Mouse (Mus musculus): ENCODE data around the gene Gnai3. TPM values are rescaled to one million over a fixed set of nuclear protein-coding genes. Genes with fewer than 3 reads are reported as not detected.

The Gnai3 gene
- polyA plus RNA-seq, 1 experiment from 2014 or later = 111 TPM

- Histone ChIP-seq H3K4me2 (no peak overlapping the region), H3K36me3 (replicated peaks) (no peaks in the 10 kb centered on the region), H3K9ac (no peak overlapping the region), H3K4me1 (peaks cover 8% of the 10 kb centered on the region; the same call in 1 of the 2 replicates), H3K27me3 (replicated peaks) (no peaks in the 10 kb centered on the region), H3K9me3 (no peaks in the 10 kb centered on the region), H3K4me3 (no peak overlapping the region), H3K27ac (no peak overlapping the region)
- no peak for ATAC-seq (replicated peaks)
- WGBS = 87% methylated on average over 10 of the region's 10 CpGs
Observed at GRCm38 (mm10) chr3:108096726-108097125, 49.2 kb downstream of the Gnai3 start.

- H3K4me1 ChIP-seq = peaks cover 5% of the 10 kb centered on the region; the same call in 1 of the 2 replicates
- no peak overlapping the region for H3K4me2 ChIP-seq
- no peak overlapping the region for H3K4me3 ChIP-seq
- H3K9ac ChIP-seq = no peak overlapping the region
- H3K27me3 ChIP-seq (replicated peaks) = no peaks in the 10 kb centered on the region
- H3K36me3 ChIP-seq (replicated peaks) = no peaks in the 10 kb centered on the region
- no peak for ATAC-seq (replicated peaks)
- no peaks in the 10 kb centered on the region for H3K9me3 ChIP-seq
- WGBS = 70% methylated on average over 8 of the region's 8 CpGs
- no peak overlapping the region for H3K27ac ChIP-seq
Observed at GRCm38 (mm10) chr3:108096226-108096625, 49.7 kb downstream of the Gnai3 start.

DNA sequence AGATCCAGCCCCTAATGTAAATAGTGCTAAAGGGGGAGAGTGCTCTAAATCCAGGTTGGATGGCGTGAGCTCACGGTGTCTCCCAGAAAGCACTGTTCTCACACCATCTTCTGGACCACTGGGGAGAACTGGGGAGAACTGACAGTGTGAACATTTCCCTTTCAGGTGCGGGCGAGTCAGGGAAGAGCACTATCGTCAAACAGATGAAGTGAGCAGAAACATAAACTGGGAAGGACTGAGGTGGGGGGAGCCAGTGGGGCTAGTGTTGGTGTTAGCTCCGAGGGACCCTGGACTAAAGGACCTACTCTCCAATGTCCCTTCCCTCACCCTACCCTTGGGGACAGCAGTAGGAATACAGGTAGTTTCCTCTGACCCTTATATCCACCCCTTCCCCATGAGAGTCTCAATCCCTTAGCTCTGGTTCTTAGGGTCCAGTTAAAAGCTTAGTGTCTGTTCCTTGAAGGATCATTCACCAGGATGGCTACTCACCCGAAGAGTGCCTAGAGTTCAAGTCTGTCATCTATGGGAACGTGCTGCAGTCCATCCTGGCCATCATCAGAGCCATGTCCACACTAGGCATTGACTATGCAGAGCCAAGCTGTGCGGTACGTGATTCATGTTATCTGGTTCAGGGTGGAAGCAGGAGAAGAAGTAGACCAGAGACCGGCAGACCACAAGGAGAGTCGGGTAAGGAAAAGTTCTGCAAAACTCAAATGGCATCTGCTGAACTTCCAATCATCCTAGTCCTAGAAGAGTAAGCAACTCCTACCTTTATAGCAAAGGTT lies 50.8 kb downstream of the Gnai3 start:
- Histone ChIP-seq H3K36me3 (replicated peaks) (no peaks in the 10 kb centered on the region), H3K27me3 (replicated peaks) (no peaks in the 10 kb centered on the region), H3K4me3 (no peak overlapping the region), H3K9ac (no peak overlapping the region), H3K4me1 (no peaks in the 10 kb centered on the region), H3K9me3 (no peaks in the 10 kb centered on the region), H3K27ac (no peak overlapping the region), H3K4me2 (no peak overlapping the region)
- WGBS = 93% methylated on average over 12 of the region's 12 CpGs
- no peak for ATAC-seq (replicated peaks)

GRCm38 (mm10) chr3:108094146-108094545 lies 51.8 kb downstream of the Gnai3 start:
- H3K9me3 ChIP-seq = no peaks in the 10 kb centered on the region
- H3K4me3 ChIP-seq = no peak overlapping the region
- no peak overlapping the region for H3K9ac ChIP-seq
- no peak overlapping the region for H3K4me2 ChIP-seq
- H3K27ac ChIP-seq = no peak overlapping the region
- WGBS = 57% methylated on average over 1 of the region's 1 CpGs
- no peak for ATAC-seq (replicated peaks)
- no peaks in the 10 kb centered on the region for H3K27me3 ChIP-seq (replicated peaks)
- H3K36me3 ChIP-seq (replicated peaks) = no peaks in the 10 kb centered on the region
- H3K4me1 ChIP-seq = no peaks in the 10 kb centered on the region

GRCm38 (mm10) chr3:108093306-108093705 lies 52.6 kb downstream of the Gnai3 start:
- ATAC-seq (replicated peaks) = no peak
- H3K9me3 ChIP-seq = no peaks in the 10 kb centered on the region
- no peak overlapping the region for H3K4me2 ChIP-seq
- H3K36me3 ChIP-seq (replicated peaks) = no peaks in the 10 kb centered on the region
- H3K4me3 ChIP-seq = no peak overlapping the region
- 47% methylated on average over 6 of the region's 6 CpGs for WGBS
- no peaks in the 10 kb centered on the region for H3K4me1 ChIP-seq
- no peak overlapping the region for H3K27ac ChIP-seq
- no peak overlapping the region for H3K9ac ChIP-seq
- no peaks in the 10 kb centered on the region for H3K27me3 ChIP-seq (replicated peaks)

- no peak within 1 kb of the TSS for H3K4me3 ChIP-seq
- no peak within 1 kb of the TSS for H3K4me2 ChIP-seq
- H3K9ac ChIP-seq = no peak within 1 kb of the TSS
- H3K27me3 ChIP-seq (replicated peaks) = no peaks in the 10 kb centered on the region
- H3K9me3 ChIP-seq = no peaks in the 10 kb centered on the region
- no peaks in the 10 kb centered on the region for H3K4me1 ChIP-seq
- H3K27ac ChIP-seq = no peak within 1 kb of the TSS
- H3K36me3 ChIP-seq (replicated peaks) = no peaks in the 10 kb centered on the region
- 60% methylated on average over 15 of the region's 15 CpGs for WGBS
- ATAC-seq (replicated peaks) = no peak
Observed at GRCm38 (mm10) chr3:108092536-108093115, 53.3 kb downstream of the Gnai3 start, which contains the start of gene Gnat2. Gnat2 (plus strand) TSS chr3:108092789.

- Histone ChIP-seq H3K4me1 (no peaks in the 10 kb centered on the region), H3K27ac (no peak overlapping the region), H3K27me3 (replicated peaks) (no peaks in the 10 kb centered on the region), H3K4me2 (no peak overlapping the region), H3K9ac (no peak overlapping the region), H3K9me3 (no peaks in the 10 kb centered on the region), H3K36me3 (replicated peaks) (no peaks in the 10 kb centered on the region), H3K4me3 (no peak overlapping the region)
- WGBS = 80% methylated on average over 6 of the region's 6 CpGs
- ATAC-seq (replicated peaks) = no peak
Observed at GRCm38 (mm10) chr3:108092030-108092429, 53.9 kb downstream of the Gnai3 start.

- Histone ChIP-seq H3K9me3 (no peaks in the 10 kb centered on the region), H3K4me3 (no peak overlapping the region), H3K36me3 (replicated peaks) (no peaks in the 10 kb centered on the region), H3K4me2 (no peak overlapping the region), H3K27ac (no peak overlapping the region), H3K9ac (no peak overlapping the region), H3K27me3 (replicated peaks) (no peaks in the 10 kb centered on the region), H3K4me1 (peaks cover 13% of the 10 kb centered on the region)
- no peak for ATAC-seq (replicated peaks)
- WGBS = 75% methylated on average over 2 of the region's 2 CpGs
Observed at GRCm38 (mm10) chr3:108090561-108090960, 55.4 kb downstream of the Gnai3 start.

- H3K36me3 ChIP-seq (replicated peaks) = no peaks in the 10 kb centered on the region
- H3K4me3 ChIP-seq = no peak overlapping the region
- H3K27ac ChIP-seq = no peak overlapping the region
- ATAC-seq (replicated peaks) = no peak
- peaks cover 17% of the 10 kb centered on the region for H3K4me1 ChIP-seq
- H3K4me2 ChIP-seq = no peak overlapping the region
- H3K27me3 ChIP-seq (replicated peaks) = no peaks in the 10 kb centered on the region
- 45% methylated on average over 2 of the region's 2 CpGs for WGBS
- H3K9ac ChIP-seq = no peak overlapping the region
- no peaks in the 10 kb centered on the region for H3K9me3 ChIP-seq
Observed at GRCm38 (mm10) chr3:108089916-108090315, 56.0 kb downstream of the Gnai3 start.

- Histone ChIP-seq H3K27me3 (replicated peaks) (no peaks in the 10 kb centered on the region), H3K27ac (no peak overlapping the region), H3K4me2 (no peak overlapping the region), H3K36me3 (replicated peaks) (no peaks in the 10 kb centered on the region), H3K9me3 (no peaks in the 10 kb centered on the region), H3K4me1 (peaks cover 27% of the 10 kb centered on the region), H3K4me3 (no peak overlapping the region), H3K9ac (no peak overlapping the region)
- WGBS = 42% methylated on average over 5 of the region's 5 CpGs
- ATAC-seq (replicated peaks) = no peak
Observed at GRCm38 (mm10) chr3:108088842-108089380, 57.0 kb downstream of the Gnai3 start.

DNA sequence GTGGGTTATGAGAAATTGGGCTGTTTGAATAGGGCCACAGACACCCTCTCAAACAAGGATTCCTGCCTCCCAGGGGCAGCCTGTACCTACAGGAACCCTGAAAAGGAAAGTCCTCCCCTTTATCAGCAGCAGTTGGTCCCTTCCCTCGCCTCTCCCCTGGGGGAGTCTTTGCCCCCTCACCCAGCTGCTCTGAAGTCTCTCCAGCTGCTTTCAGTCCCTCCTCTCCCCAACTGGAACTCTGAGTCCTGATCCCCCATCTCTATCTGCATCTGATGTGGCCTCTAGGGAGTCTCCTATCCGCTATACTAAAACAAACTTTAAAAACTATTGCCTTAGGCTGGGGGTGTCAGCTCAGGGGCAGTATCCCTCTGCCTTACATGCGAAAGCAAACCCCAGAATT lies 58.6 kb downstream of the Gnai3 start:
- no peak for ATAC-seq (replicated peaks)
- Histone ChIP-seq H3K4me3 (no peak overlapping the region), H3K4me2 (no peak overlapping the region), H3K4me1 (peaks cover 42% of the 10 kb centered on the region), H3K27ac (no peak overlapping the region), H3K36me3 (replicated peaks) (no peaks in the 10 kb centered on the region), H3K27me3 (replicated peaks) (no peaks in the 10 kb centered on the region), H3K9me3 (no peaks in the 10 kb centered on the region), H3K9ac (no peak overlapping the region)
- 91% methylated on average over 3 of the region's 3 CpGs for WGBS

DNA sequence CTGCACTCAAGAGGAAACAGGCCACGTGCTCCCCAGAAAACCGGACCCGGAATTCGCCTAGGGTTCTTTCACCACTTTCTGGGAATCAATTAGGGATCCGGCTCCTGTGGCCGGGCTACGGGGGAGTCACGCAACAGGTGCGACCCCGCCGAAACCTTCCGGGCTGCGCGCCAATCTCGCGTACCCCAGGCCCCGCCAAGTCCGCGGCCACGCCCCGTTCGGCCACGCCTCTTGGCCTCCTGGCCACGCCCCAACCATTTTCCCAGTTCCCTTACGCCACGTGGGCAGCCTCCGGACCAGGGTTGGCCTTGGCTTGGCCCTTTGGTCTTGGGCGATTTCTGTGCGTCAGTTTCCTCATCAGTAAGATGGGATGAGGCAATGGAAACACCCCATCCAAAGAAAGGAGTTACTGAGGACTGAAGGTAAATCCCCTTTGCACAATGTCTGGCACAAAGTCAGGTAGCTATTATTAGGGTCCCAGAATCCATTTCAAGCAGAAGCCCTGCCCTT lies 59.4 kb downstream of the Gnai3 start, which contains the start of gene Ampd2:
Ampd2 (minus strand) TSS at position 182 of the 510 bp plus-strand sequence.
- peak within 1 kb of the TSS; percentile 59 for H3K9ac ChIP-seq
- H3K9me3 ChIP-seq = no peaks in the 10 kb centered on the region
- WGBS = 1% methylated on average over 29 of the region's 29 CpGs
- H3K4me3 ChIP-seq = peak within 1 kb of the TSS; percentile 50
- no peak for ATAC-seq (replicated peaks)
- H3K4me1 ChIP-seq = peaks cover 50% of the 10 kb centered on the region
- peak within 1 kb of the TSS; percentile 80 for H3K27ac ChIP-seq
- H3K27me3 ChIP-seq (replicated peaks) = no peaks in the 10 kb centered on the region
- H3K36me3 ChIP-seq (replicated peaks) = no peaks in the 10 kb centered on the region
- H3K4me2 ChIP-seq = peak within 1 kb of the TSS; percentile 100

Measured in midbrain, embryonic 15.5 days (tissue).